Mouse (Mus musculus) testis, adult 2 months (tissue): Measurements from ENCODE around the gene Lhx9.

Source experiments
- CTCF ChIP-seq: fragments of 200-500 bp; IDR thresholded peaks from 2 replicates; pipeline ENCODE4 v1.5.1; 2012; ENCODE audit warnings: low read depth, mild to moderate bottlenecking, inconsistent platforms, low read length, moderate library complexity; ENCODE audit not compliant: control insufficient read depth, insufficient read depth, insufficient replicate concordance
- POLR2A ChIP-seq: fragments of 200-500 bp; IDR thresholded peaks from 2 replicates; pipeline ENCODE4 v1.6.1; 2012; ENCODE audit warnings: low read depth, mild to moderate bottlenecking, inconsistent platforms, low read length, moderate library complexity; ENCODE audit not compliant: control insufficient read depth

DNA sequence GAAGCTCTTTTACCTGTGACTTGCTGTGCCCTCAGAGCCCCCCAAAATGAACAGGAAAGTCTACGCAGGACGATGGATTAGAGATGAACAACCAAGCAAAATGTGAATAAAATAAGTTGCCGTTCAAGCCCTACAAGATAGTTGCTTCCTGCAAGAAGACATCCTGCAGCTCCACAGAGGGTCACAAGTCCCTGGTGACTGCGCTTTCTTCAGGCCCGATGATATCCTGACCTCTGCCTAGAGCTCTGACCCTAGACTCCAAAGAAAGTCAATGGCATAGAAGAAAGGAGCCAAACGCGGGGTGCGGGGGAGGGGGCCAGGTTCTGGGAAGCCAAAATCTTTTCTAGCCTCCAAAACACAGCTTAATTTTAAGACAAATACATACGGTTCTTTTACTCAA lies 1.8 kb downstream of the Lhx9 start:
- no peak for TF ChIP-seq CTCF
- no peak for TF ChIP-seq POLR2A
